Mouse (Mus musculus) forebrain, postnatal 0 days (tissue): ENCODE results near the gene Khk. TPM values are rescaled to one million over a fixed set of nuclear protein-coding genes. Genes with fewer than 3 reads are reported as not detected.
A peak's percentile ranks its signal among the peaks of the same experiment; 100 is the strongest.

Experiments
- ATAC-seq: fragments of 200-750 bp; cut with Nextera tagmentation; 2 replicates; pipeline ENCODE4 v1.8.0; 2017; ENCODE audit warnings: mild to moderate bottlenecking, moderate library complexity
- DNase-seq: peaks from one replicate; pipeline ENCODE4 v3.0.0-alpha.2; 2015
- H3K27ac ChIP-seq: fragments of 300-500 bp; sonication (generic); 2 replicates; pipeline ENCODE4 v1.5.1; 2014; ENCODE audit warnings: low read depth, mild to moderate bottlenecking, antibody characterized with exemption, low read length, moderate library complexity, mixed read lengths
- H3K27me3 ChIP-seq: fragments of 300-500 bp; sonication (generic); 2 replicates; pipeline ENCODE4 v1.6.1; 2014; ENCODE audit warnings: mild to moderate bottlenecking, low read length, mixed read lengths; ENCODE audit not compliant: insufficient read depth
- H3K36me3 ChIP-seq: fragments of 300-500 bp; sonication (generic); 2 replicates; pipeline ENCODE4 v1.6.1; 2014; ENCODE audit warnings: mild to moderate bottlenecking, moderate library complexity; ENCODE audit not compliant: insufficient read depth
- H3K4me1 ChIP-seq: fragments of 300-500 bp; sonication (generic); 2 replicates; pipeline ENCODE4 v1.6.1; 2014; ENCODE audit warnings: antibody characterized with exemption; ENCODE audit not compliant: insufficient read depth
- H3K4me2 ChIP-seq: fragments of 300-500 bp; sonication (generic); 2 replicates; pipeline ENCODE4 v1.6.1; 2014; ENCODE audit warnings: low read depth, mild to moderate bottlenecking, moderate library complexity
- H3K4me3 ChIP-seq: fragments of 300-500 bp; sonication (generic); 2 replicates; pipeline ENCODE4 v1.5.1; 2014; ENCODE audit warnings: low read depth, low read length, mixed read lengths
- H3K9ac ChIP-seq: fragments of 300-500 bp; sonication (generic); 2 replicates; pipeline ENCODE4 v1.6.1; 2014; ENCODE audit warnings: mild to moderate bottlenecking
- H3K9me3 ChIP-seq: fragments of 300-500 bp; sonication (generic); 2 replicates; pipeline ENCODE4 v1.6.1; 2016; ENCODE audit warnings: low read length
- CTCF ChIP-seq: sonication (generic); IDR thresholded peaks from 2 replicates; pipeline ENCODE4 v1.5.1; 2016; ENCODE audit warnings: antibody characterized with exemption, control low read depth, low read depth
- WGBS: fragments of 180-500 bp; shearing (Covaris S2); extraction: QIAGEN DNeasy Blood & Tissue Kit; methylation state at CpG from one replicate; pipeline ENCODE4 v1.1.7; 2014; 5-methylcytosine and 5-hydroxymethylcytosine counted together
- polyA plus RNA-seq: library from polyadenylated mRNA; unstranded; fragments of >200 nt; fragmentation: Nextera tagmentation; extraction: Ambion mirVana; gene quantifications from 2 replicates; pipeline ENCODE4 v1.2.1, GENCODE M21; 2015
- total RNA-seq: library from RNA; depleted of rRNA; stranded (reverse); fragments of >200 nt; gene quantifications from 2 replicates; pipeline ENCODE4 v1.2.3, GENCODE M21; 2014

The Khk gene
- total and polyA plus RNA-seq, 2 experiments from 2014 or later: 4.5 to 13.2 TPM

- TF ChIP-seq CTCF: no peak
- Histone ChIP-seq H3K4me2 (peak overlapping the region; percentile 83), H3K4me1 (peaks cover 9% of the 10 kb centered on the region; the same call in 1 of the 2 replicates), H3K27me3 (no peaks in the 10 kb centered on the region), H3K27ac (peak overlapping the region; percentile 86), H3K36me3 (peaks cover 32% of the 10 kb centered on the region), H3K9me3 (no peaks in the 10 kb centered on the region), H3K9ac (peak overlapping the region; percentile 88), H3K4me3 (peak overlapping the region; percentile 86)
- WGBS: 35% methylated on average over 19 of the region's 19 CpGs
- DNase-seq: no peak
- no peak for ATAC-seq
These were observed 38.1 kb downstream of the Khk start for GRCm38 (mm10) chr5:30959198-30959854.

GRCm38 (mm10) chr5:30959966-30960501 lies 38.8 kb downstream of the Khk start, which contains the start of gene Preb:
TSS of gene Preb (minus strand) at chr5:30960361.
- TF ChIP-seq CTCF: peak; percentile 49; the same call in 1 of the 2 replicates
- Histone ChIP-seq H3K4me2 (peak within 1 kb of the TSS; percentile 83), H3K4me3 (peak within 1 kb of the TSS; percentile 86), H3K27ac (peak within 1 kb of the TSS; percentile 86), H3K9me3 (no peaks in the 10 kb centered on the region), H3K36me3 (peaks cover 24% of the 10 kb centered on the region), H3K27me3 (no peaks in the 10 kb centered on the region), H3K4me1 (peaks cover 9% of the 10 kb centered on the region; the same call in 1 of the 2 replicates), H3K9ac (peak within 1 kb of the TSS; percentile 88)
- ATAC-seq (peak; percentile 98), DNase-seq (peak; percentile 100)
- 3% methylated on average over 56 of the region's 56 CpGs for WGBS

- Histone ChIP-seq H3K27me3 (no peaks in the 10 kb centered on the region), H3K36me3 (peaks cover 18% of the 10 kb centered on the region), H3K9me3 (no peaks in the 10 kb centered on the region), H3K4me3 (no peak overlapping the region), H3K27ac (0 out of 2 replicates have a peak overlapping the region, but pooled peaks have one; percentile 30), H3K9ac (peak overlapping the region; percentile 39; the same call in 1 of the 2 replicates), H3K4me2 (peak overlapping the region; percentile 83), H3K4me1 (peaks cover 9% of the 10 kb centered on the region; the same call in 1 of the 2 replicates)
- DNase-seq (no peak), ATAC-seq (no peak)
- WGBS: 88% methylated on average over 2 of the region's 2 CpGs
- TF ChIP-seq CTCF: no peak
These were observed 39.6 kb downstream of the Khk start for GRCm38 (mm10) chr5:30960814-30961213.

DNA sequence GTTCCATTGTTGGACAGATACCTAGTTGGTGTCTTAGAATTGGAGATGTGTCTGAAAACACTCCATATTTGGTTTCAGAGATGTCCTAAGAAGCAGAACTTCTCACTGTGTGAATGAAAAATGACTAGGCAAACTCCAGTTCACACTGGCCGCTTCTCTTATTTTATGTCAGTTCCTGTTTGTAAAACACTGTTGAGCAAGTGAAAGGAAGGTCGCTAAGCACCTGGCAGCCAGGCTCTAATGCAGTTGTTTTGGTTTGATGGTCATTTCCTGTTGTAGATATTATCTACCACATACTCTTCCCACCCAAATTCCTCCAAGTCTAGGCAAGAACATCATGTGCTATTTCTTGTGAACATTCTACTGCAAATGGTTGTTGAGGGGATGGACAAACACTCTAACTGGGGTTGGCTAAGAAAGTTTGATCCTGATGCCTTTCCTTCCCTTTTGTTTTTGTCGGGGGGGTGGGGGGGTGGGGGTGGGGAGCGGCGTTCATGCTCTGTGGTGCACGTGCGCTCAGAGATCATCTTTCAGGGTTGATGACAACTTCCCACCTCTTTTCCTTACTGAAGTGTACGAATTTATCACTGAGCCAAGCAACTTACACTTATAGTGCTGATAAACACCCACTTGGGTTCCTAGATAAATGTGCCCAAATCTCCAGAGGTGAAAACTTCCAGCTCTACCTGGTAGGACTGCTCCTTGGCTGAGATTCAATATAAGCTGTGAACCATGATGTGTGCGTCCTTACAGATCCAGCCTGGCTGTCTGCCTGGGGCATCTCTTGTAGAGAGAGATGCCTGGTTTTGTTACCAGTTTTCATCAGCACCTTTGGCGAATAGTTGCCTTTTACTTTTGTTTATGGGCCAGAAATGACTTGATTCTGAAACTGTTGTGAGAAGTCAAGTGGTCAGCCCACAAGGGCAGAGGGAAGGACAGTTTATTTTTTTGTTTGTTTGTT lies 40.6 kb downstream of the Khk start:
- 82% methylated on average over 10 of the region's 10 CpGs for WGBS
- Histone ChIP-seq H3K4me2 (no peak overlapping the region), H3K36me3 (peaks cover 15% of the 10 kb centered on the region), H3K4me3 (no peak overlapping the region), H3K9me3 (no peaks in the 10 kb centered on the region), H3K27me3 (no peaks in the 10 kb centered on the region), H3K9ac (no peak overlapping the region), H3K4me1 (peaks cover 9% of the 10 kb centered on the region; the same call in 1 of the 2 replicates), H3K27ac (no peak overlapping the region)
- DNase-seq (no peak), ATAC-seq (no peak)
- TF ChIP-seq CTCF: no peak

DNA sequence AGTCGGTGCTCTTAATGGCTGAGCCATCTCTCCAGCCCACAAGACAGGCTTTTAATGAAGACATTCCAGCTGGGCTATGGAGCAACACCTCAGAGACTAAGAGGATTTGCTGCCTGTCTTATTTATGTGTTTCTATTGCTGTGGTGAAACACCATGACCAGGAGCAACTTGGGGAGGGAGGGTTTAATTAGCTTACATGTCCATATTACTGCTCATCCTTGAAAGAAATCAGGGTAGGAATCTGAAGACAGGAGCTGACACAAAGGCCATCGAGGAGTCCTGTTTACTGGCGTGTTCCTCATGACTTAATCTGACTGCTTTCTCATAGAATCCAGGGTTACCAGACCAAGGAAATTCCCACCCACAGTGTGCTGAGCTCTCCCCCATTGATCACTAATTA lies 42.7 kb downstream of the Khk start:
- TF ChIP-seq CTCF: no peak
- no peak overlapping the region for H3K9ac ChIP-seq
- no peaks in the 10 kb centered on the region for H3K36me3 ChIP-seq
- no peaks in the 10 kb centered on the region for H3K9me3 ChIP-seq
- DNase-seq (no peak), ATAC-seq (no peak)
- no peak overlapping the region for H3K27ac ChIP-seq
- H3K4me1 ChIP-seq: peaks cover 5% of the 10 kb centered on the region; the same call in 1 of the 2 replicates
- no peaks in the 10 kb centered on the region for H3K27me3 ChIP-seq
- no peak overlapping the region for H3K4me2 ChIP-seq
- no peak overlapping the region for H3K4me3 ChIP-seq
- WGBS: 62% methylated on average over 3 of the region's 3 CpGs

- Histone ChIP-seq H3K9me3 (no peaks in the 10 kb centered on the region), H3K4me2 (no peak overlapping the region), H3K27ac (no peak overlapping the region), H3K4me3 (no peak overlapping the region), H3K4me1 (no peaks in the 10 kb centered on the region), H3K36me3 (no peaks in the 10 kb centered on the region), H3K9ac (no peak overlapping the region), H3K27me3 (no peaks in the 10 kb centered on the region)
- no peak for TF ChIP-seq CTCF
- DNase-seq (no peak), ATAC-seq (no peak)
- 89% methylated on average over 4 of the region's 4 CpGs for WGBS
These were observed 45.0 kb downstream of the Khk start for GRCm38 (mm10) chr5:30966189-30966588.
